Mouse (Mus musculus): ENCODE measurements at regions not wholly inside any gene's neighbourhood (a gene's known extent, or its start where the extent isn't known, plus 50 kb on each side); places are given as distances from the start of the nearest gene placed in this dataset.

- TF ChIP-seq CTCF (IDR thresholded peaks at IDR 0.05; ENCODE audit: control insufficient read depth, insufficient read depth, insufficient read length): no peak
- no peak for TF ChIP-seq MAX (IDR thresholded peaks at IDR 0.05)
- no peak for TF ChIP-seq MYOG (IDR thresholded peaks at IDR 0.05; ENCODE audit: control insufficient read depth, extremely low read depth, insufficient read length)
Observed at GRCm38 (mm10) chr16:63960786-63961185, 96.8 kb upstream of the Epha3 start.

Data from C2C12 (cell line).